Mouse (Mus musculus) hindbrain, embryonic 15.5 days (tissue): ENCODE results near the gene Cd86. TPM values are rescaled to one million over a fixed set of nuclear protein-coding genes. Genes with fewer than 3 reads are reported as not detected.

Experiments used
- ATAC-seq: fragments of 200-750 bp; cut with Nextera tagmentation; 2 replicates; pipeline ENCODE4 v1.8.0; 2017; ENCODE audit warnings: low read depth, moderate number of reproducible peaks, moderate TSS enrichment; ENCODE audit not compliant: low FRiP score
- H3K27ac ChIP-seq: fragments of 300-500 bp; sonication (generic); replicated peaks from 2 replicates; pipeline ENCODE4 v1.5.1; 2015; ENCODE audit warnings: mild to moderate bottlenecking, inconsistent platforms
- H3K27me3 ChIP-seq: fragments of 300-500 bp; sonication (generic); 2 replicates; pipeline ENCODE4 v1.6.1; 2015; ENCODE audit warnings: control low read depth, inconsistent platforms
- H3K36me3 ChIP-seq: fragments of 300-500 bp; sonication (generic); 2 replicates; pipeline ENCODE4 v1.6.1; 2015; ENCODE audit warnings: control low read depth, inconsistent platforms
- H3K4me1 ChIP-seq: fragments of 300-500 bp; sonication (generic); replicated peaks from 2 replicates; pipeline ENCODE4 v1.6.1; 2015; ENCODE audit warnings: control low read depth, inconsistent platforms
- H3K4me2 ChIP-seq: fragments of 300-500 bp; sonication (generic); 2 replicates; pipeline ENCODE4 v1.6.1; 2015; ENCODE audit warnings: moderate library complexity, mild to moderate bottlenecking, inconsistent platforms
- H3K4me3 ChIP-seq: fragments of 300-500 bp; sonication (generic); 2 replicates; pipeline ENCODE4 v1.5.1; 2015; ENCODE audit warnings: mild to moderate bottlenecking, inconsistent platforms
- H3K9ac ChIP-seq: fragments of 300-500 bp; sonication (generic); 2 replicates; pipeline ENCODE4 v1.6.1; 2015; ENCODE audit warnings: inconsistent platforms
- H3K9me3 ChIP-seq: fragments of 300-500 bp; sonication (generic); 2 replicates; pipeline ENCODE4 v1.6.1; 2016; ENCODE audit warnings: control low read depth, inconsistent platforms
- WGBS: fragments of 180-500 bp; shearing (Covaris S2); methylation state at CpG from one replicate; pipeline ENCODE4 v1.1.7; 2015; 5-methylcytosine and 5-hydroxymethylcytosine counted together
- polyA plus RNA-seq: library from polyadenylated mRNA; unstranded; fragments of >200 nt; fragmentation: Nextera tagmentation; extraction: Ambion mirVana; gene quantifications from 2 replicates; pipeline ENCODE4 v1.2.1, GENCODE M21; 2015

The Cd86 gene
- polyA plus RNA-seq, result 1.7 and 3.0 TPM in 2 replicates

DNA sequence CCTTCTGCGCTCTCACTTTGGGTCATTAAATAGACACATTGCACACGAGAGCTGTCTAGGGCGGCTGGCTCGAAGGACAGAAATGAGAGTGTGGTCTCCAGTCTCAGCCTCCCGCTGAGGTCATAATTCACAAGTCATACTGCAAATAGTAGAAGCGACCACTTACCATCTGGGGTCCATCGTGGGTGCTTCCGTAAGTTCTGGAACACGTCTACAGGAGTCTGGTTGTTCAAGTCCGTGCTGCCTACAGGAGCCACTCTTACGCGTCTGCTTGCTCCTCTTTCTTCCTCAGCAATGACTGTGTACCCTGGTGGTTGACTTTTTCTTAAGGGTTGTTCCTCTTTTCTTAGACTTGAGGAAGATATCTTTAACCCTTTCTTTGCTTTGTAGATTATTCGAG is at the start of gene Cd86:
Gene Cd86, minus strand, starts transcription at position 300 of the 400 bp plus-strand sequence.
- Histone ChIP-seq H3K27me3 (no peaks in the 10 kb centered on the region), H3K4me1 (no peaks in the 10 kb centered on the region), H3K4me3 (no peak within 1 kb of the TSS), H3K36me3 (no peaks in the 10 kb centered on the region), H3K27ac (no peak within 1 kb of the TSS), H3K4me2 (no peak within 1 kb of the TSS), H3K9me3 (no peaks in the 10 kb centered on the region), H3K9ac (no peak within 1 kb of the TSS)
- 86% methylated on average over 13 of the region's 13 CpGs for WGBS
- no peak for ATAC-seq

DNA sequence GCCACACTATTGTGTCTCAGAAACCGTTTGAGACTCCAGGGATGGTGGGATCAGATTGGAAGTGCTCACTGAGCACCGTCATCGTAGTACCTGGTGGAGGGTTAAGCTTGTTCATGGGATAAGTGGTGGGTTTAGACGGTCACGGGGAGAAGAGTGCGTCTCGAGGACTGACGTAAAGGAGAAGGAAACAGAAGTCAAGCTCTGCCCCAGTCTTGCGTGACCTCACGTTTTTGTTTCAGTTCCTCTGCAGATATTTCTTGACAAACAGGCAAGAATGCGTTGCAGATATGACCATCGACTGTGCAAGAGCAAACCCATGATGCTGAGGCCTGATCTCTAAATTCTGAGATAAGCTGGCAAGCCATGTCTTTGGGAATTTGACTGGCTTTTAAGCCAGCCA is 45.9 kb upstream of the Cd86 start:
- Histone ChIP-seq H3K4me3 (no peak overlapping the region), H3K9me3 (no peaks in the 10 kb centered on the region), H3K27ac (no peak overlapping the region), H3K9ac (no peak overlapping the region), H3K27me3 (no peaks in the 10 kb centered on the region), H3K36me3 (no peaks in the 10 kb centered on the region), H3K4me1 (no peaks in the 10 kb centered on the region), H3K4me2 (no peak overlapping the region)
- 94% methylated on average over 12 of the region's 12 CpGs for WGBS
- no peak for ATAC-seq

DNA sequence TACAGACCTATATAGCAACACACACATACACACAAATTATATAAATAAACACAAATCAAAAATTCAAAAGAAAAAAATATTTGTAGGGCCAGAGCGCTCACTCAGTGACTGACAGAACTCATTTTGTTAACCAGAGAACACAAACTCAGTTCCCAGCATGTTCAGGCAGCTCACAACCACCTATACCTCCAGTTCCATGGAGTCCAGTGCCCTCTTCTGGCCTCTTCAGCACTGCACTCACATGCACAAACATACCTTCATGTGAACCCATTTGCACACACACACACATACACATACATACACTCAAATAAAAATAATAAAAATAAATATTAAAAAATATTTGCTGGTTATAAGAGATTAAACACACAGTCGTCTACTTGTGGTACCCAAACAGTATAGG is 44.9 kb upstream of the Cd86 start:
- Histone ChIP-seq H3K9ac (no peak overlapping the region), H3K4me1 (no peaks in the 10 kb centered on the region)
- WGBS, result 93% methylated on average over 2 of the region's 2 CpGs

DNA sequence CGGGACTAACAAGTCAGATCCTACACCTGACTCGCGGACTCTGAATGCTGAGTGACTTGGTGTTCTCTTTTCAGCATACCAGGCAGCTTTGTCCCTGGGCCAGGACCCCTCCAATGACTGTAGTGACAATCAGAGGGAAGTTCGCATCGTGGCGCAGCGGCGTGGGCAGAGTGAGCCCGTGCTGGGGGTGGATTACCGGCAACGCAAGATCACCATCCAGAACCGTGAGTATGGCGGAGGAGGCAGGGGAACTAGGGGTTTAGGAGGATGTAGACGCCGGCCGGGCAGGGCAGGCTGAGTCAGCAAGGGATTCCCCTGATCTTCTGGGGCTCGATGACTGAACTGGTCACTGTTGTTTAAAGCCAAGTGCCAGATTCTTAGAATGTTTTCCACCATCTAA is 43.5 kb upstream of the Cd86 start:
- Histone ChIP-seq H3K4me3 (no peak overlapping the region), H3K4me1 (no peaks in the 10 kb centered on the region), H3K4me2 (no peak overlapping the region), H3K9ac (no peak overlapping the region), H3K36me3 (no peaks in the 10 kb centered on the region), H3K9me3 (no peaks in the 10 kb centered on the region), H3K27ac (no peak overlapping the region), H3K27me3 (no peaks in the 10 kb centered on the region)
- WGBS, result 96% methylated on average over 17 of the region's 17 CpGs
- ATAC-seq, result no peak

More for the DNA sequence above, 44.9 kb upstream of the Cd86 start:
- no peak overlapping the region for H3K4me2 ChIP-seq
- no peak overlapping the region for H3K4me3 ChIP-seq
- no peaks in the 10 kb centered on the region for H3K36me3 ChIP-seq
- H3K9me3 ChIP-seq, result no peaks in the 10 kb centered on the region
- no peaks in the 10 kb centered on the region for H3K27me3 ChIP-seq
- ATAC-seq, result no peak
- no peak overlapping the region for H3K27ac ChIP-seq

DNA sequence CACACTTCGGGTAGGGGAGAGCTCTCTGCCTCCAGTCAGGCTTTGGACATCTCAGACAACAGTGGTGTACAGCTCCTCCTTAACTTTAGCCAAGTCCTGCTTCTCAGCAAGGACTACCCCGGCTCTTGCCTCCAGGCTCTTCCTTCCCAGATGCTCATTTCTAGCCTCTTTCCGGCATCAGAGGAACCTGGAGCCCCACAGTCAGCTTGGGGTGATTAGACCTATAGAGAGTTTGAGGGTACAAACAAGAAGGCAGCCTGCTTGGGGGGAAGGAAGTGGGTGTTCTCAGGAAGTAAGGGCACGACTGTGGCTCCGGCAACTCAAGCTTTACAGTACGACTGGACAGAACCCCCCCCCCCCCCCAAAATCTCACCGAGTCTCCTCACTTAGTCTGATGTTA is 42.9 kb upstream of the Cd86 start:
- no peak overlapping the region for H3K4me2 ChIP-seq
- 91% methylated on average over 7 of the region's 7 CpGs for whole genome bisulfite sequencing
- H3K9ac ChIP-seq, result no peak overlapping the region
- H3K36me3 ChIP-seq, result no peaks in the 10 kb centered on the region
- no peak overlapping the region for H3K4me3 ChIP-seq
- H3K9me3 ChIP-seq, result no peaks in the 10 kb centered on the region
- H3K4me1 ChIP-seq, result no peaks in the 10 kb centered on the region
- ATAC-seq, result no peak
- H3K27ac ChIP-seq, result no peak overlapping the region
- H3K27me3 ChIP-seq, result no peaks in the 10 kb centered on the region

DNA sequence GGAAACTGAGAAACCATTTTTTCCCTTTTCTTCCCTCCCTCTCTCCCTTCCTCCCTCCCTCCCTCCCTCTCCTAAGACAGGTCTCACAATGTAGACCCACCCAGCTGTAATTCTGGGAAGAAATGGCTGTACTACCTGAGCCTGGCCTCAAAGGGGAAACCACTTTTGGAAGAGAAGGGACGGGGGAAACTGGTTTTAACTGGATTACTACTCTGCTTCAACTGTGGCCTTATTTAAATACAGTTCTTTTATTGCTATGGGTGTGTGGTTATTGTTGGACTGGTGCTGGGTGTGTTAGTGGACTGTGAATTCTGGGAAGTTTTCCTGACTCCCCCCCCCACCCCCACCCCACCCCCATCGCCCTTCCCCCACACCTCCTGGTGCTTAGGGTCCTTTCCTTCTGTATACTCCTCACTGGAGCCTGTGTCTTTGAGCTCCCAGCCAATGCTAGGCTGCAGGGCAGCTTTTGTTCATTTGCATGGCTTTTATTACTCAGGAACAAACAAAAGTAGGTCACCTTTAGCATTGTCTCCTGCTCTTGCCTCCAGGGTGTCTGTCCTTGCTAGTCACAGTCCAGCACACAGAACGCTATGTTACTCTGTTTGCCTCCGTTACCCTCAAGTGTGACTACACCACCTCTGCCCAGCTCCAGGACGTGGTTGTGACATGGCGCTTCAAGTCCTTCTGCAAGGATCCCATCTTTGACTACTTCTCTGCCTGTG is 42.0 kb upstream of the Cd86 start:
- Histone ChIP-seq H3K36me3 (no peaks in the 10 kb centered on the region), H3K4me2 (no peak overlapping the region), H3K9ac (no peak overlapping the region), H3K9me3 (no peaks in the 10 kb centered on the region), H3K27ac (no peak overlapping the region), H3K4me3 (no peak overlapping the region), H3K4me1 (no peaks in the 10 kb centered on the region), H3K27me3 (no peaks in the 10 kb centered on the region)
- ATAC-seq, result no peak
- WGBS, result 69% methylated on average over 6 of the region's 6 CpGs

DNA sequence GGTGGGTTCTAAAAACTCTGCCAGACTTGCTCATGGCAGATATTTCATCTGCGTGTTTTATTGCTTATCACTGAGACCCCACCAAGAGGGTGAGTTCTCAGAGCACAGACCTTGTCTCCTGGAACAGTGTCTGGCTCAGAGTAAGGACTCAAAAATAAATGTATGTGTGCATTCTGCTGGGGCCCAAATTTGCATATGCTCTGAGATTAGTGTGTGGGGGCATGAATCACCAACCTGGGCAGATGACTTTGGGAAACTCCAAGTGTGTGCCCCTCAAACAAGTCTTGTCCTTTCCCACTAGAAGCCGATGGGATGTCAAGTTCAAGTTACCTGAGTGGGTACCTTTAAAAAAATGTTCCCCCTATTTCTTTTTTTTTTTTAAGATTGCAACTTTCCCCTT is 34.6 kb upstream of the Cd86 start:
- Histone ChIP-seq H3K9me3 (no peaks in the 10 kb centered on the region), H3K27ac (no peak overlapping the region), H3K36me3 (no peaks in the 10 kb centered on the region), H3K9ac (no peak overlapping the region), H3K27me3 (no peaks in the 10 kb centered on the region), H3K4me2 (no peak overlapping the region), H3K4me3 (no peak overlapping the region), H3K4me1 (no peaks in the 10 kb centered on the region)
- 85% methylated on average over 2 of the region's 2 CpGs for WGBS
- no peak for ATAC-seq

DNA sequence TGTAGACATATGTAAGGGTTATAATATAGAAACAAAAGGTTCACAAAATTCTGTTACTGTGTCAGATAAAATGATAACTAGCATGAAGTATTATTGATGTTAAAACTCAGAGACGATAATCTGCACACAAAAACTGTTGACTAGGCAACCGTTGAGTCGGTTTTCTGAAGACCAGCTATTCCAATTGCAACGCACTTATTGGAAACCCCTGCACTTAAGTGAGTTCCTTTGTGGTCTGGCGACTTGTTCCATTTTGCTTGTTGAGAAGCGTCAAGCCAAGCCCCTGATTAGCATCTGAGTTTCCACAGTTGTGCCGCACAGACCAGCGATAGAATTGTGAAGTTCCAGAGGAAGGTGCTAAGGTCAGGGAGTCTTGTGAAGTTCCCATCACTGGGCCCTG is 31.4 kb upstream of the Cd86 start:
- Histone ChIP-seq H3K4me3 (no peak overlapping the region), H3K9me3 (no peaks in the 10 kb centered on the region), H3K36me3 (no peaks in the 10 kb centered on the region), H3K4me1 (peaks cover 7% of the 10 kb centered on the region), H3K27ac (no peak overlapping the region), H3K4me2 (no peak overlapping the region), H3K9ac (no peak overlapping the region), H3K27me3 (peaks cover 23% of the 10 kb centered on the region)
- no peak for ATAC-seq
- 81% methylated on average over 8 of the region's 8 CpGs for WGBS

DNA sequence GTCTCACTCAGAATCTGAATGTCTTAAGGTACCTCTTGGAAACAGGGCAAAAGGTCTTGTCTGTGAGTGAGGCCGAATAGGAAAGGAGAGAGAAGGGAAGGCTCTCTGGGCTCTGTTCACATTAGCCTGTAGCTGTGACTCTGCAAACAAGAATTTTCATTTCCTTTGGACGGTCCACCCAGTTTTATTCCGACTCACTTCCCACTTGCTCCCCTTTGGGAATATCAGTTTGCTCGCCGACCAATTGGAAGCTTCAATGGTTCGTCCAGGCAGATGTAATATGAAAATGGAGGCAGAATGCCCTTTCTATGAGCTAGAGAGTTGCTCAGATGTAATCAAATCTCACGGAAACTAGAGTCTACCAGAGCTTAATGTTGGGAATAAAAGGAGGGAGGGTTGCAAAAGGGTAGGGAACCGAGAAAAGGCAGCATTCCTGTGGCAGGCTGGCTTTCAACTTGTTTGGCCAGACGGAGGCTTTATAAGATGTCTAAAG is 29.0 kb upstream of the Cd86 start:
- no peaks in the 10 kb centered on the region for H3K9me3 ChIP-seq
- peak overlapping the region; percentile 89; the same call in 1 of the 2 replicates for H3K4me2 ChIP-seq
- H3K27ac ChIP-seq, result no peak overlapping the region
- H3K27me3 ChIP-seq, result peaks cover 23% of the 10 kb centered on the region
- H3K36me3 ChIP-seq, result no peaks in the 10 kb centered on the region
- H3K9ac ChIP-seq, result no peak overlapping the region
- no peak overlapping the region for H3K4me3 ChIP-seq
- no peak for ATAC-seq
- 65% methylated on average over 9 of the region's 9 CpGs for WGBS
- H3K4me1 ChIP-seq, result peaks cover 7% of the 10 kb centered on the region

DNA sequence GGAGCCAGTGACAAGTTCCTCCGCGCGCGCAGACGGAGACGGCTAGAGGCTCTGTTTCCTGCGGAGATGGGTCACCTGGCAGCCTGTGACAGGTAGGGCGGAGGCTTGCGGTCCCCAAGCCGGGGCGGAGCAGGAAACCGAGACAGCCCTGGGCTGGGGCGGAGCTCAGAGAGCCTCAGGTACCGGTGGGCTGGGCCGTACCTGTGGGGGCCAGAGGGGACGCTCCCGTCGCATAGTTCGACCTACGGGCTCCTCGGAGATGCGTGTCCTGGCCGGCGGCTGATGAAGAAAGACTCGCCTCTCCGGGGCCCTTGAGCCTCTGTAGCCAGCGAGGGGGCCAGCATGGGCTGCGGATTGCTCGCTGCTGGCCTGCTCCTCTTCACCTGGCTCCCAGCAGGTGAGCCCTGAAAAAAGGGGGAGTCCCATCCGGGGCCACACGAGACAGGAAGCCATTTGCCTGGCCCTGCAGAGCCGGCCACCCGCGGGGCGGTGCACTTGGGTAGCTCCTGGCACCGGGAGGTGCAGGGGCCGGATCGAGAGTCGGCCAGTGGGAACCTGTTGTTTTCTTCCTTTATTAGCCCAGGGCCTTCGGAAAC is 28.0 kb upstream of the Cd86 start, which contains the start of gene Ildr1:
Gene Ildr1, plus strand, starts transcription at position 161 of the 596 bp plus-strand sequence.
- no peaks in the 10 kb centered on the region for H3K36me3 ChIP-seq
- H3K4me2 ChIP-seq, result peak within 1 kb of the TSS; percentile 89
- no peaks in the 10 kb centered on the region for H3K9me3 ChIP-seq
- H3K27ac ChIP-seq, result no peak within 1 kb of the TSS
- peak; percentile 59; the same call in 1 of the 2 replicates for ATAC-seq
- peak within 1 kb of the TSS; percentile 49 for H3K9ac ChIP-seq
- WGBS, result 2% methylated on average over 40 of the region's 40 CpGs
- H3K27me3 ChIP-seq, result peaks cover 23% of the 10 kb centered on the region
- peak within 1 kb of the TSS; percentile 49 for H3K4me3 ChIP-seq
- peaks cover 7% of the 10 kb centered on the region for H3K4me1 ChIP-seq

DNA sequence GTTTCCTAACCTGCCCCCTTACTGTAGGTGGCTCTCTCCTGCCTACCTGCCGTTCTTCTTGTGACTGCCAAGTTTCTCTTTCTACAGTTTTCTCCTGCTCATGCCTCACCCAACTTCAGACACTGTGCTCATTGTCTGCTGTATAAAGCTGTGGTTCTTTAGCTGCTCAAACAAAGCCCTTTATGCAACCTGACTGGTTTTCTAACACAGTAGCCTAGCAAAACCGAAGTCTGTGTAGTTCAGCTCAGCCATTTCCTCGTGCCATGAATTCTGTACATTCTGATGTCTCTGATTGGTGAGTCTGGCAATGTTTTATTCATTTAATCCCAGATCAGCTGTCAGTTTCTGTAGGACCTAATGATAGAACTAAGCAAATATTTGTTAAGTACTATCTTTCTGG is 25.6 kb upstream of the Cd86 start:
- 64% methylated on average over 3 of the region's 3 CpGs for WGBS
- no peak overlapping the region for H3K27ac ChIP-seq
- no peak overlapping the region for H3K9ac ChIP-seq
- no peak overlapping the region for H3K4me2 ChIP-seq
- ATAC-seq, result no peak
- peaks cover 23% of the 10 kb centered on the region for H3K27me3 ChIP-seq
- no peaks in the 10 kb centered on the region for H3K9me3 ChIP-seq
- H3K4me3 ChIP-seq, result no peak overlapping the region
- no peaks in the 10 kb centered on the region for H3K36me3 ChIP-seq
- H3K4me1 ChIP-seq, result peaks cover 7% of the 10 kb centered on the region

DNA sequence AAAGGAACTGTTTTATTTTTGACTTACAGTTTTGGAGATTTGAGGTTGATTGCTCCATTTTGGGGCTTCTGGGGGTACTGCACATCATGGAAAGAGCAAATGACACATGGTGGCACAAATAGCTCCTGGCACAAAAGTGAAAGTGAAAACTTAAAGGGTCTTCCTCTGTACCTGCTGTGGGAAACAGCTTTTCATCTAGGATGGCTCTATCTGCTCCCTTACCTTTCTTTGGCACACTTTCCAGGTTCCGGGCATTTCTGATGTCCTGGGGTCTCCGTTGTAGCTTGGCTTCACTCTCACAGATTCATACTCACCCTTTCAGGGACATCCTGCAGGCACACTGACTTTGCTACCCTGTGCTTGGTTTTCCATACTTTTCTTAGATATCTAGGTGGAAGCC is 22.2 kb upstream of the Cd86 start:
- Histone ChIP-seq H3K9me3 (no peaks in the 10 kb centered on the region), H3K4me2 (no peak overlapping the region), H3K9ac (no peak overlapping the region), H3K27me3 (peaks cover 6% of the 10 kb centered on the region; the same call in 1 of the 2 replicates), H3K4me1 (no peaks in the 10 kb centered on the region), H3K27ac (no peak overlapping the region), H3K4me3 (no peak overlapping the region), H3K36me3 (no peaks in the 10 kb centered on the region)
- 96% methylated on average over 2 of the region's 2 CpGs for WGBS
- ATAC-seq, result no peak
